Mouse (Mus musculus): ENCODE results near the gene Cbfa2t3. TPM values are rescaled to one million over a fixed set of nuclear protein-coding genes. Genes with fewer than 3 reads are reported as not detected.

The Cbfa2t3 gene
- polyA plus RNA-seq, 1 experiment from 2014 or later, result 4.4 TPM

- no peak overlapping the region for H3K4me2 ChIP-seq (replicated peaks)
- no peaks in the 10 kb centered on the region for H3K36me3 ChIP-seq
- H3K27me3 ChIP-seq, result no peaks in the 10 kb centered on the region
- peaks cover 5% of the 10 kb centered on the region; the same call in 1 of the 2 replicates for H3K4me1 ChIP-seq
- H3K9me3 ChIP-seq, result no peaks in the 10 kb centered on the region
- H3K9ac ChIP-seq, result no peak overlapping the region
- no peak overlapping the region for H3K27ac ChIP-seq
- 84% methylated on average over 12 of the region's 12 CpGs for WGBS
- no peak for ATAC-seq (ENCODE audit: insufficient number of reproducible peaks, insufficient read depth, low FRiP score, low TSS enrichment)
- H3K4me3 ChIP-seq, result no peak overlapping the region
Observed at GRCm38 (mm10) chr8:122701441-122702185, 2.7 kb upstream of the Cbfa2t3 start.

DNA sequence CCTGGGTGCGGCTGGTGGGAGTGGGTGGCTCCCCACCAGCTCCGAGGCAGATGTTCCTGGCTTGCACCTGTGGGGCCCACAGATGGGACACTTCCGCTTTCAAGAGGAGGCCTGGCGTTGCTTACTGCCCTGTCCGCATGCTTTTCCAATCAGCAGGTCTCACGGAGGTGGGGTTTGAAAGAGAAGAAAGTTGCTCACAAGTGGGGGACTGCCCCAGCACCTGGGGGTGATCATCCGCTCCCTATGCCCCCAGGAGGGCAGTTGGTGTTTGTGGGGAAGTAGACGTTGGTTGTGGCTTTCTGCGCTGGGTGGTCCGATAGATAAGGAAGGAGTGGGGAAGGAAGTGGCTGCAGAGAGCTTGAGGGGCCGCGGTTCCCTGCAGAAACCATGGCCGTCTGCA lies 1.7 kb upstream of the Cbfa2t3 start:
- Histone ChIP-seq H3K4me2 (replicated peaks) (no peak overlapping the region), H3K27ac (no peak overlapping the region), H3K27me3 (no peaks in the 10 kb centered on the region), H3K9ac (no peak overlapping the region), H3K9me3 (no peaks in the 10 kb centered on the region), H3K36me3 (no peaks in the 10 kb centered on the region), H3K4me1 (peaks cover 5% of the 10 kb centered on the region; the same call in 1 of the 2 replicates), H3K4me3 (no peak overlapping the region)
- 60% methylated on average over 13 of the region's 13 CpGs for WGBS
- no peak for ATAC-seq (ENCODE audit: insufficient number of reproducible peaks, insufficient read depth, low FRiP score, low TSS enrichment)

DNA sequence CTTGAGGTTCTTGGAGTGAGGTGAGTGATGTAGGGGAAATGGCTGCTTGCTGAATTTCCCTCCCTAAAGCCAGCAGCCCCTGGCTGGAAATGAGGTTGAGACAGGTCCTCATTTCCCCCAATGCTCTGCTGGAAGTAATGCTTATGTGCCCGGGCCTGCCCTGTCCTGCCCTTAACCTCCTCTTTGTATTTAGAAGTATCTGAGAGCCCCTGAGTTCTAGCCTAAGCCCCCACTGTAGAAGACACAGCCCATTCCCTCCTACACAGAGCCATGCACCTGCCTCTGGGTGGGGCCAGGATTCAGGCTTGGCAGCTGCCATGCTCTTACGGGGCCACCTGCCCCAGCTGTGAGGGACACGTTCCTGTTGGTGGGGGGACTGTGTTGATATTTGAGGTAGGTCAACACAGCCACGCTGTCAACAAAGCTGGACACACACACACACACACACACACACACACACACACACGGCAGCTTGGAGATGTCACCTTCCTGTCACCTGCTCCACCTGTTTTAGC lies 598 bp downstream of the Cbfa2t3 start:
- H3K4me3 ChIP-seq, result no peak overlapping the region

DNA sequence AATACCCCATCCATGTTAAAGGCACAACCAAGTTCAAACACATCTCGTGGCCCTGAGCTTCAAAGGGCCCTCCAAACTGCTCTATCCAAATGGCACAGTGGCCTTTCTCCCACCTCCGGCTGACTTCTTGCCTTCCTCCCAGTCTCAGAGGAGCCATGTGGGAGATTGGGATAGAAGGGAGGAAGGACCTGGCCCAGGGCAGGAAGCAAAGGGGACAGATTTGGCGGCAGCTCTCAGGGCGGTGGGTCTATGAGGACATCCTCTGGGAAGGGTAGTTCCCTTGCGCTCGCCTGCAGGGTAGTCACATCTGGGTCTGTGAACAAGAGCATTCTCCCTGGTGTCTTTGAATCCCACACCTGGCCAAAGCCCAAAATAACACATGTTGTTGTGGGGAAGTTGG lies 1.3 kb downstream of the Cbfa2t3 start:
- Histone ChIP-seq H3K4me1 (peaks cover 5% of the 10 kb centered on the region; the same call in 1 of the 2 replicates), H3K4me2 (replicated peaks) (no peak overlapping the region), H3K36me3 (no peaks in the 10 kb centered on the region), H3K4me3 (no peak overlapping the region), H3K9me3 (no peaks in the 10 kb centered on the region), H3K9ac (no peak overlapping the region), H3K27me3 (no peaks in the 10 kb centered on the region), H3K27ac (no peak overlapping the region)
- WGBS, result 78% methylated on average over 6 of the region's 6 CpGs
- no peak for ATAC-seq (ENCODE audit: insufficient number of reproducible peaks, insufficient read depth, low FRiP score, low TSS enrichment)

More for the DNA sequence above, 598 bp downstream of the Cbfa2t3 start:
- WGBS, result 77% methylated on average over 5 of the region's 5 CpGs
- no peak for ATAC-seq (ENCODE audit: insufficient number of reproducible peaks, insufficient read depth, low FRiP score, low TSS enrichment)
- Histone ChIP-seq H3K27ac (no peak overlapping the region), H3K9ac (no peak overlapping the region), H3K4me2 (replicated peaks) (no peak overlapping the region; the same call in 1 of the 2 replicates), H3K4me1 (peaks cover 5% of the 10 kb centered on the region; the same call in 1 of the 2 replicates), H3K9me3 (no peaks in the 10 kb centered on the region), H3K36me3 (no peaks in the 10 kb centered on the region), H3K27me3 (no peaks in the 10 kb centered on the region)

- H3K27ac ChIP-seq, result no peak overlapping the region
- no peaks in the 10 kb centered on the region for H3K9me3 ChIP-seq
- H3K27me3 ChIP-seq, result no peaks in the 10 kb centered on the region
- ATAC-seq (ENCODE audit: insufficient number of reproducible peaks, insufficient read depth, low FRiP score, low TSS enrichment), result no peak
- 77% methylated on average over 3 of the region's 3 CpGs for WGBS
- no peaks in the 10 kb centered on the region for H3K36me3 ChIP-seq
- H3K4me3 ChIP-seq, result no peak overlapping the region
- no peak overlapping the region for H3K9ac ChIP-seq
- H3K4me1 ChIP-seq, result peaks cover 5% of the 10 kb centered on the region; the same call in 1 of the 2 replicates
- no peak overlapping the region for H3K4me2 ChIP-seq (replicated peaks)
Observed at GRCm38 (mm10) chr8:122697181-122697581, 1.7 kb downstream of the Cbfa2t3 start.

- no peak overlapping the region for H3K4me2 ChIP-seq (replicated peaks)
- no peak for ATAC-seq (ENCODE audit: insufficient number of reproducible peaks, insufficient read depth, low FRiP score, low TSS enrichment)
- no peaks in the 10 kb centered on the region for H3K27me3 ChIP-seq
- no peak overlapping the region for H3K4me3 ChIP-seq
- no peaks in the 10 kb centered on the region for H3K36me3 ChIP-seq
- peaks cover 4% of the 10 kb centered on the region; the same call in 1 of the 2 replicates for H3K4me1 ChIP-seq
- WGBS, result 36% methylated on average over 7 of the region's 7 CpGs
- no peak overlapping the region for H3K27ac ChIP-seq
- H3K9ac ChIP-seq, result no peak overlapping the region
- no peaks in the 10 kb centered on the region for H3K9me3 ChIP-seq
Observed at GRCm38 (mm10) chr8:122695438-122696042, 3.4 kb downstream of the Cbfa2t3 start.

DNA sequence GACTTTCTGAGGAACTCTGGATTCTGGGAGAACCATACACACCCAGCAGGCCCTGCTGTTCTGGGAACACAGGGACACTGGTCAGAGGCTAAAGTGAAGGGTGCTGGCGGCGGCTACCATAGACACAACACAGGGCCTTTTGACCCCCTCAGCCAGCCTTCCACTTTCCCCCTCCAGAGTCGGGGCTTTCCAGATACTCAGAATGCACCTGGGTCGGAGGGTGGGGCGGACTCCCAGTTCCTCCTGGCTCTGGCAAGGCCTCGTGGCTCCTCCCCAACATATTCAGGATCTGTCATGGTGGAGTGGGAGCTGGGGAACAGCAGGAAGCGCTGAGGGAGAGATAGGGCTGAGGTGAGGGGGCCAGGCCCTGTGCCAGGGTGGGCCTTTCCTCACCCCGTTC lies 6.8 kb downstream of the Cbfa2t3 start:
- Histone ChIP-seq H3K4me2 (replicated peaks) (no peak overlapping the region), H3K4me3 (no peak overlapping the region), H3K27ac (no peak overlapping the region), H3K9ac (no peak overlapping the region), H3K36me3 (no peaks in the 10 kb centered on the region), H3K27me3 (no peaks in the 10 kb centered on the region), H3K9me3 (no peaks in the 10 kb centered on the region), H3K4me1 (no peaks in the 10 kb centered on the region)
- ATAC-seq (ENCODE audit: insufficient number of reproducible peaks, insufficient read depth, low FRiP score, low TSS enrichment), result no peak
- WGBS, result 77% methylated on average over 8 of the region's 8 CpGs

DNA sequence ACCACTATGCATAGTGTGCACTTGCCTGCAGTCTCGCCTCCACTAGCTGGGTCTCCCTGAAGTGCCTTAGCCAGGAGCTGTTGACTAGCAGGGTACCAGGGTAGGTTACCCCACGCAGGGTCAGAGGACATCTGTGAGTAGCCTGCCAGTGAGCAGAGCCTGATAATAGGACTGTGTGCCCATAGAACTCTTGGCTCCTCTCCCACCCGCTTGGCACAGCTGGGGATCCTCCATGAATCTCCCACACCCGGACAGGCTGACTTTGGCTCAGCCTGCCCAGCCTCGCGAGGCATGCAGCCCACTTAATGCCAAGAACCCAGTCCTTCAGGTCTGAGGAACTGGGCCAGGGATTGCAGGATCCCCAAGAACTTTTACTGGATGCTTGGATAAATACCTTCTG lies 7.9 kb downstream of the Cbfa2t3 start:
- ATAC-seq (ENCODE audit: insufficient number of reproducible peaks, insufficient read depth, low FRiP score, low TSS enrichment), result no peak
- Histone ChIP-seq H3K27ac (no peak overlapping the region), H3K9me3 (no peaks in the 10 kb centered on the region), H3K4me2 (replicated peaks) (no peak overlapping the region), H3K36me3 (no peaks in the 10 kb centered on the region), H3K4me3 (no peak overlapping the region), H3K27me3 (peaks cover under 1% of the 10 kb centered on the region; the same call in 1 of the 2 replicates), H3K4me1 (no peaks in the 10 kb centered on the region), H3K9ac (no peak overlapping the region)
- WGBS, result 86% methylated on average over 6 of the region's 6 CpGs

DNA sequence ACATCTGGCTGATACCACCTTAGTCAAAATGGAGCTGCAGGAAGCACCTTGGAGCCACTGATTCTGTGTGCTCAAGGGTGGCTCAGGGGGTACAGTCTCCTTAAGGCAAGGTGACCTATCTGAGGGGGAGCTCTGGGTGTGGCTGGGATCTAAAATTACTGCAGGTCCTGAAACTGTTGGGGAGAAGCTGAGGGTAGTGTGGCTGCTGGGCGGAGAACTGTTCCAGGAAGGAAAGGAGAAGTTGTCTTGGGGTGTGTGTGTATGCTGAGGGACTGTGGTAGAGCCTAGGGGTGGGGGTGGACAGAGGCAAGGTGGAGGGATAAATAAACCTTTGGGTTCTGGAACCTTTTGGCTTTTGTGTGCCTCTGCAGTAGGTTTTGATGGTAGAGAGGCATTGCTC lies 9.6 kb downstream of the Cbfa2t3 start:
- WGBS, result 88% methylated on average over 1 of the region's 1 CpGs
- no peak overlapping the region for H3K9ac ChIP-seq
- ATAC-seq (ENCODE audit: insufficient number of reproducible peaks, insufficient read depth, low FRiP score, low TSS enrichment), result no peak

DNA sequence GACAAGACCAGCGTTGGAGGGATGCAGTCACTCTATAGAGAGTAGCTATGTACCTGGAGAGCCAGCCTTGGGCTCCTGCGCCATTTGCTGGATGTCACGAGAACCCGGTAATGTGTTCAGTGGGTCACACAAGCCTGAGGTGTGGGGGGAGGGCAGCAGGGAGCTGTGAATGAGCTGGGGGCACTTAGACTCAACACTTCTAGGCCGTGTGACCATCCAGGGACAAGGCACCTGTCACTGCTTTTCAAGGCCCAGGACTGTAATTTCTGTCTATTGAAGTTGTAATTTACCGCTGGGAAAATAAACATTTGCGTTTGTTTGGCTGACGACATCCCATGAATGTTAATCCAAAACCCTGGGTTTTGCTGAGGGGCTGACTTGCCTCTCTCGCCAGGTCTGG lies 12.0 kb downstream of the Cbfa2t3 start:
- Histone ChIP-seq H3K9ac (no peak overlapping the region), H3K27me3 (peaks cover 19% of the 10 kb centered on the region), H3K4me1 (no peaks in the 10 kb centered on the region), H3K27ac (no peak overlapping the region), H3K4me3 (no peak overlapping the region), H3K4me2 (replicated peaks) (no peak overlapping the region), H3K36me3 (no peaks in the 10 kb centered on the region), H3K9me3 (no peaks in the 10 kb centered on the region)
- WGBS, result 68% methylated on average over 9 of the region's 9 CpGs
- no peak for ATAC-seq (ENCODE audit: insufficient number of reproducible peaks, insufficient read depth, low FRiP score, low TSS enrichment)

More for the DNA sequence above, 9.6 kb downstream of the Cbfa2t3 start:
- H3K9me3 ChIP-seq, result no peaks in the 10 kb centered on the region
- no peak overlapping the region for H3K4me3 ChIP-seq
- no peaks in the 10 kb centered on the region for H3K36me3 ChIP-seq
- H3K4me2 ChIP-seq (replicated peaks), result no peak overlapping the region
- peaks cover 9% of the 10 kb centered on the region for H3K27me3 ChIP-seq
- no peak overlapping the region for H3K27ac ChIP-seq
- H3K4me1 ChIP-seq, result no peaks in the 10 kb centered on the region

DNA sequence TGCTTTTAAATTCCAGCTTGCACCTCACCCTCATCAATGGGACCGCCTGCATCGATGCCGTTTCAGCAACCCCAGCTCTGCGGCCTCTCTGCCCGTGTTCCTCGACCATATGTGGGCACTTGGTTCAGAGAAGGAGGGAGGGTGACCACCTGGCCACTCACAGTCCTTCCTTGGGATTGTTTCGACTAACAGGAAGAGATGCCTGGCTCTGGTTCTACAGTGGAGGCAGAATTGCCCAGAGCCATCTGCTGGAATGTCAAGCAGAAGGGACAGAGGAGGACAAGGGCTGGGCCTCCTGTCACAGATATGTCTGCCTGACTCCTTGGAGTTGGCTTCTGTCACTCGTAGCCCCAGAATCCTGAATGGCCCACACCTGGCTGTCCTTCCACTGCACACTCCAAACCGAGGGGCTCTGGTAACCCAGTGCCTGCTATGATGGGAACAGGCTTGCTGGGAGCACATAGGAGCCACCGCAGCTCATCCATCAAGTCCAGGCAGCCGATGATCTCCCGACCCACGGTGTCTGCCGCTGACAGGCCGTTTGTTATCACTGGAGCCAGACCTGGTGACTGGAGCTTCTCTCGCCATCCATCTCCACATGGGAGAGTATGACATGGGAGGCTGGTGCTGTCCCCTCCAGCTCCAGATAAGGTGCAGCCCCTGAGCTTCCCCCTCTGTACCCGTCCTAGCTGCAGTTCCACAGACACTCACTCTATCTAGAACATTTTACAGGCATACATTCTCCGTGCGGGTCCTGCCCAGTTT lies 13.6 kb downstream of the Cbfa2t3 start:
- WGBS, result 72% methylated on average over 19 of the region's 19 CpGs
- Histone ChIP-seq H3K27me3 (peaks cover 34% of the 10 kb centered on the region), H3K4me1 (no peaks in the 10 kb centered on the region), H3K9me3 (no peaks in the 10 kb centered on the region), H3K36me3 (no peaks in the 10 kb centered on the region), H3K4me2 (replicated peaks) (no peak overlapping the region), H3K27ac (no peak overlapping the region), H3K4me3 (no peak overlapping the region), H3K9ac (no peak overlapping the region)
- no peak for ATAC-seq (ENCODE audit: insufficient number of reproducible peaks, insufficient read depth, low FRiP score, low TSS enrichment)

All from embryonic facial prominence, embryonic 12.5 days (tissue).